Mouse (Mus musculus): ENCODE data around the gene Calml4. TPM values are rescaled to one million over a fixed set of nuclear protein-coding genes. Genes with fewer than 3 reads are reported as not detected.

Calml4 gene
- total and polyA plus RNA-seq, 3 experiments = not detected

GRCm38 (mm10) chr9:62848641-62849040, 9.2 kb upstream of the Calml4 start:
- Histone ChIP-seq H3K9me3 (replicated peaks; ENCODE audit: low read length) (no peaks in the 10 kb centered on the region), H3K36me3 (replicated peaks in 1 of 2; ENCODE audit: control insufficient read depth in 1 of 2, insufficient read depth in 1 of 2, low read length in 1 of 2) (peaks cover 16 to 68% of the 10 kb centered on the region in 2 experiments), H3K79me2 (replicated peaks; ENCODE audit: control insufficient read depth, extremely low read depth, insufficient read depth, poor library complexity, severe bottlenecking) (no peaks in the 10 kb centered on the region), H3K9ac (ENCODE audit: insufficient read depth, low read depth) (no peak overlapping the region), H3K4me2 (ENCODE audit: insufficient read depth, low read depth, poor library complexity, severe bottlenecking) (no peak overlapping the region), H3K4me3 (replicated peaks in 1 of 3; ENCODE audit: low read depth in 2 of 3, low read length in 2 of 3, poor library complexity in 1 of 3) (no peak overlapping the region), H3K27me3 (replicated peaks) (no peaks in the 10 kb centered on the region), H3K27ac (ENCODE audit: insufficient read depth, low read depth) (no peak overlapping the region; the same call in 1 of the 2 replicates), H3K4me1 (ENCODE audit: control insufficient read depth in 1 of 2, insufficient read depth in 2 of 2) (peaks cover 8 to 56% of the 10 kb centered on the region in 2 experiments; a peak in 3 of 4 replicates)
- in situ Hi-C loops (cut with MboI; ENCODE audit: low pct_ligation_motif_present, low pct_unique_long_range_greater_than_20kb, low sequenced_read_pairs) (loop anchor here (10.0 kb wide), 1 partner anchor 256 kb away; no protein-coding TSS in a partner anchor), dilution Hi-C loops (cut with MboI; ENCODE audit: extremely low pct_ligation_motif_present, extremely low pct_unique_long_range_greater_than_20kb, low sequenced_read_pairs) (no loop called here)
- TF ChIP-seq POLR2AphosphoS2 (IDR thresholded peaks at IDR 0.05; ENCODE audit: low read depth, low read length) (no peak), JUN (IDR thresholded peaks at IDR 0.05; ENCODE audit: insufficient read depth, low read depth, low read length) (no peak), PAX5 (IDR thresholded peaks at IDR 0.05; ENCODE audit: low read length) (no peak), RCOR1 (conservative IDR thresholded peaks at IDR 0.05; ENCODE audit: low read depth, low read length) (no peak), ZKSCAN1 (IDR thresholded peaks at IDR 0.05; ENCODE audit: borderline replicate concordance, low read depth, low read length) (no peak), HCFC1 (IDR thresholded peaks at IDR 0.05; ENCODE audit: low read depth, low read length) (no peak), MEF2A (IDR thresholded peaks at IDR 0.05; ENCODE audit: borderline replicate concordance, low read depth, low read length) (no peak)
- peak; percentile 34 for DNase-seq (ENCODE audit: extremely low read depth)

- Histone ChIP-seq H3K79me2 (replicated peaks; ENCODE audit: control insufficient read depth, extremely low read depth, insufficient read depth, poor library complexity, severe bottlenecking) (no peaks in the 10 kb centered on the region), H3K4me2 (ENCODE audit: insufficient read depth, low read depth, poor library complexity, severe bottlenecking) (no peak overlapping the region), H3K4me1 (ENCODE audit: control insufficient read depth in 1 of 2, insufficient read depth in 2 of 2) (peaks cover 8 to 36% of the 10 kb centered on the region in 2 experiments; a peak in 3 of 4 replicates), H3K27ac (ENCODE audit: insufficient read depth, low read depth) (no peak overlapping the region), H3K9ac (ENCODE audit: insufficient read depth, low read depth) (no peak overlapping the region), H3K4me3 (replicated peaks in 1 of 3; ENCODE audit: low read depth in 2 of 3, low read length in 2 of 3, poor library complexity in 1 of 3) (no peak overlapping the region), H3K27me3 (replicated peaks) (no peaks in the 10 kb centered on the region), H3K9me3 (replicated peaks; ENCODE audit: low read length) (no peaks in the 10 kb centered on the region), H3K36me3 (replicated peaks in 1 of 2; ENCODE audit: control insufficient read depth in 1 of 2, insufficient read depth in 1 of 2, low read length in 1 of 2) (peaks cover 12 to 53% of the 10 kb centered on the region in 2 experiments)
- dilution Hi-C loops (cut with MboI; ENCODE audit: extremely low pct_ligation_motif_present, extremely low pct_unique_long_range_greater_than_20kb, low sequenced_read_pairs) = no loop called here
- DNase-seq (ENCODE audit: extremely low read depth) = no peak
- TF ChIP-seq ZNF384 (IDR thresholded peaks at IDR 0.05; ENCODE audit: low read depth, low read length) (no peak), MEF2A (IDR thresholded peaks at IDR 0.05; ENCODE audit: borderline replicate concordance, low read depth, low read length) (no peak), ZMIZ1 (IDR thresholded peaks at IDR 0.05; ENCODE audit: low read depth, low read length) (no peak), UBTF (IDR thresholded peaks at IDR 0.05; ENCODE audit: low read depth, low read length) (no peak), MAX (IDR thresholded peaks at IDR 0.05; ENCODE audit: low read length) (no peak), EP300 (IDR thresholded peaks at IDR 0.05; ENCODE audit: low read length) (no peak), POLR2AphosphoS2 (IDR thresholded peaks at IDR 0.05; ENCODE audit: low read depth, low read length) (no peak), USF2 (conservative IDR thresholded peaks at IDR 0.05; ENCODE audit: low read depth, low read length) (no peak)
- in situ Hi-C loops (cut with MboI; ENCODE audit: low pct_ligation_motif_present, low pct_unique_long_range_greater_than_20kb, low sequenced_read_pairs) = no loop called here
Observed at GRCm38 (mm10) chr9:62851571-62851970, 6.3 kb upstream of the Calml4 start.

- no peak overlapping the region for H3K27ac ChIP-seq (ENCODE audit: insufficient read depth, low read depth)
- DNase-seq (ENCODE audit: extremely low read depth) = no peak
- H3K9me3 ChIP-seq (replicated peaks; ENCODE audit: low read length) = no peaks in the 10 kb centered on the region
- no peak overlapping the region for H3K9ac ChIP-seq (ENCODE audit: insufficient read depth, low read depth)
- in situ Hi-C loops (cut with MboI; ENCODE audit: low pct_ligation_motif_present, low pct_unique_long_range_greater_than_20kb, low sequenced_read_pairs) (no loop called here), dilution Hi-C loops (cut with MboI; ENCODE audit: extremely low pct_ligation_motif_present, extremely low pct_unique_long_range_greater_than_20kb, low sequenced_read_pairs) (no loop called here)
- H3K4me1 ChIP-seq (ENCODE audit: control insufficient read depth in 1 of 2, insufficient read depth in 2 of 2) = peaks cover 0 to 11% of the 10 kb centered on the region in 2 experiments; a peak in 2 of 4 replicates
- peaks cover 5 to 27% of the 10 kb centered on the region in 2 experiments for H3K36me3 ChIP-seq (replicated peaks in 1 of 2; ENCODE audit: control insufficient read depth in 1 of 2, insufficient read depth in 1 of 2, low read length in 1 of 2)
- TF ChIP-seq CHD2 (IDR thresholded peaks at IDR 0.05; ENCODE audit: low read length) (no peak), UBTF (IDR thresholded peaks at IDR 0.05; ENCODE audit: low read depth, low read length) (no peak), E2F4 (IDR thresholded peaks at IDR 0.05; ENCODE audit: insufficient replicate concordance, low read depth, low read length) (no peak), ZC3H11A (IDR thresholded peaks at IDR 0.05; ENCODE audit: low read depth, low read length) (no peak), ETS1 (conservative IDR thresholded peaks at IDR 0.05; ENCODE audit: low read depth, low read length) (no peak), MXI1 (IDR thresholded peaks at IDR 0.05; ENCODE audit: low read depth, low read length) (no peak), JUN (IDR thresholded peaks at IDR 0.05; ENCODE audit: insufficient read depth, low read depth, low read length) (no peak), MYC (IDR thresholded peaks at IDR 0.05; ENCODE audit: low read depth, low read length) (no peak), RCOR1 (conservative IDR thresholded peaks at IDR 0.05; ENCODE audit: low read depth, low read length) (no peak), KAT2A (IDR thresholded peaks at IDR 0.05; ENCODE audit: insufficient replicate concordance, low read length) (no peak), IRF4 (IDR thresholded peaks at IDR 0.05; ENCODE audit: low read depth, low read length) (no peak), MEF2A (IDR thresholded peaks at IDR 0.05; ENCODE audit: borderline replicate concordance, low read depth, low read length) (no peak), POLR2AphosphoS2 (IDR thresholded peaks at IDR 0.05; ENCODE audit: low read depth, low read length) (no peak)
- no peak overlapping the region for H3K4me2 ChIP-seq (ENCODE audit: insufficient read depth, low read depth, poor library complexity, severe bottlenecking)
- no peak overlapping the region for H3K4me3 ChIP-seq (replicated peaks in 1 of 3; ENCODE audit: low read depth in 2 of 3, low read length in 2 of 3, poor library complexity in 1 of 3)
- H3K27me3 ChIP-seq (replicated peaks) = no peaks in the 10 kb centered on the region
- H3K79me2 ChIP-seq (replicated peaks; ENCODE audit: control insufficient read depth, extremely low read depth, insufficient read depth, poor library complexity, severe bottlenecking) = no peaks in the 10 kb centered on the region
Observed at GRCm38 (mm10) chr9:62854483-62854882, 3.4 kb upstream of the Calml4 start.
